Mouse (Mus musculus) hindbrain, embryonic 10.5 days (tissue): Measurements from ENCODE around the gene Sar1b. TPM values are rescaled to one million over a fixed set of nuclear protein-coding genes. Genes with fewer than 3 reads are reported as not detected.
"Not testable (repeated sequence)": the region's sequence is repeated elsewhere in the genome, so short reads cannot be mapped to it uniquely, and the experiment has no call there.

Source experiments
- DNase-seq: peaks from one replicate; pipeline ENCODE4 v3.0.0-alpha.2; 2017; ENCODE audit warnings: low spot score
- H3K27ac ChIP-seq: fragments of 300-500 bp; sonication (generic); 2 replicates; pipeline ENCODE4 v1.5.1; 2016; ENCODE audit warnings: mild to moderate bottlenecking, moderate library complexity
- H3K27me3 ChIP-seq: fragments of 300-500 bp; sonication (generic); 2 replicates; pipeline ENCODE4 v1.6.1; 2016; ENCODE audit warnings: mild to moderate bottlenecking; ENCODE audit not compliant: poor library complexity, insufficient read depth, severe bottlenecking
- H3K36me3 ChIP-seq: fragments of 300-500 bp; sonication (generic); 2 replicates; pipeline ENCODE4 v1.6.1; 2016; ENCODE audit warnings: mild to moderate bottlenecking, moderate library complexity
- H3K4me1 ChIP-seq: fragments of 300-500 bp; sonication (generic); replicated peaks from 2 replicates; pipeline ENCODE4 v1.6.1; 2016; ENCODE audit warnings: mild to moderate bottlenecking
- H3K4me3 ChIP-seq: fragments of 300-500 bp; sonication (generic); 2 replicates; pipeline ENCODE4 v1.5.1; 2016; ENCODE audit warnings: mild to moderate bottlenecking, moderate library complexity
- H3K9me3 ChIP-seq: fragments of 300-500 bp; sonication (generic); 2 replicates; pipeline ENCODE4 v1.6.1; 2016; ENCODE audit warnings: mild to moderate bottlenecking, moderate library complexity
- WGBS: fragments of 180-500 bp; shearing (Covaris S2); methylation state at CpG from one replicate; pipeline ENCODE4 v1.1.7; 2016; 5-methylcytosine and 5-hydroxymethylcytosine counted together
- polyA plus RNA-seq: library from polyadenylated mRNA; unstranded; fragments of >200 nt; fragmentation: Nextera tagmentation; extraction: Ambion mirVana; gene quantifications from 2 replicates; pipeline ENCODE4 v1.2.1, GENCODE M21; 2016

The Sar1b gene
- polyA plus RNA-seq, 1 experiment from 2014 or later = 135 TPM

- H3K36me3 ChIP-seq, H3K4me3 ChIP-seq, DNase-seq, H3K27ac ChIP-seq, H3K9me3 ChIP-seq, H3K27me3 ChIP-seq: not testable (repeated sequence)
- WGBS = 91% methylated on average over 5 of the region's 5 CpGs
- peaks cover 24% of the 10 kb centered on the region for H3K4me1 ChIP-seq
Observed at GRCm38 (mm10) chr11:51758207-51758606, 5.3 kb upstream of the Sar1b start.

DNA sequence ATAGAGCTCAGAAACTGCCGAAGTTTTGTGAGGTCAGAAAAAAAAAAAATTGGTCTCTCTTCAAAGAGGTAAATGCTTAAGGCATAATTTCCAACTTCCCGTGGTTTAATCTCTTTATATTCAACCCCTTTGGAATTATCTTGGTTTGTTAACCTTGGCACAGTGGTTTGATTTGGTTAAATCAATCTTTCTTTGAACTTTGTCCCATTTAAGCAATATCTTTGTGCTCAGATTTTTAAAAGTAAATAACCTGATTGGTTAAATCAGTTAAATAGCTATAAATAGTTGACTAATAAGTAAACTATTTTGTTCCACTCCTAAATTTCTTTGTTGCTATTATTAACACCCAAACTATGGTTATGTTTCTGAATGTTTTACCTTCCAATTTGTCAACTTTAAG lies 4.2 kb upstream of the Sar1b start:
- Histone ChIP-seq H3K4me3 (no peak overlapping the region), H3K9me3 (no peaks in the 10 kb centered on the region), H3K27ac (no peak overlapping the region), H3K4me1 (peaks cover 28% of the 10 kb centered on the region), H3K36me3 (no peaks in the 10 kb centered on the region), H3K27me3 (no peaks in the 10 kb centered on the region)
- 91% methylated on average over 2 of the region's 2 CpGs for WGBS
- DNase-seq = no peak

- Histone ChIP-seq H3K27me3 (no peaks in the 10 kb centered on the region), H3K4me3 (no peak overlapping the region), H3K36me3 (no peaks in the 10 kb centered on the region), H3K27ac (no peak overlapping the region), H3K9me3 (no peaks in the 10 kb centered on the region), H3K4me1 (peaks cover 28% of the 10 kb centered on the region)
- DNase-seq = no peak
- WGBS = 83% methylated on average over 6 of the region's 6 CpGs
Observed at GRCm38 (mm10) chr11:51759941-51760657, 3.4 kb upstream of the Sar1b start.

DNA sequence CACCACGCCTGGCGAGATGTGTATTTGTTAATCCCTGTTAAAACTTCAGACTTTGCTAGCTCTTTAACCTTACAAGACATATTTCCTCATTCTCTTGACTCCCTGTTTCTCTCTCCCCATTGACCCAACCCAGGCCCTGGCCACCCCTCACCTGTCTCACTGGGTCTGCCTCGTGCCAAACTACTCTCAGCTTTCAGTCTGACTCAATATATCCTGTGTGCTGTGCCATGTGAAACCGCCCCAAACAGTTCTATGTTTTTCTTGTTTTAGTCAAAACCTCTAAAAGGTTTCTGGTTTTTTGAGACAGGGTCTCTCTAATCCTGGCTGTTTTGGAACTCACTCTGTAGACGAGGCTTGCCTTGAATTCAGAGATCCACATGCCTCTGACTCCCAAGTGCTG lies 2.2 kb upstream of the Sar1b start:
- Histone ChIP-seq H3K27ac (no peak overlapping the region), H3K4me3 (no peak overlapping the region), H3K36me3 (no peaks in the 10 kb centered on the region), H3K9me3 (no peaks in the 10 kb centered on the region), H3K27me3 (no peaks in the 10 kb centered on the region), H3K4me1 (peaks cover 21% of the 10 kb centered on the region)
- 75% methylated on average over 5 of the region's 5 CpGs for WGBS
- DNase-seq = no peak

DNA sequence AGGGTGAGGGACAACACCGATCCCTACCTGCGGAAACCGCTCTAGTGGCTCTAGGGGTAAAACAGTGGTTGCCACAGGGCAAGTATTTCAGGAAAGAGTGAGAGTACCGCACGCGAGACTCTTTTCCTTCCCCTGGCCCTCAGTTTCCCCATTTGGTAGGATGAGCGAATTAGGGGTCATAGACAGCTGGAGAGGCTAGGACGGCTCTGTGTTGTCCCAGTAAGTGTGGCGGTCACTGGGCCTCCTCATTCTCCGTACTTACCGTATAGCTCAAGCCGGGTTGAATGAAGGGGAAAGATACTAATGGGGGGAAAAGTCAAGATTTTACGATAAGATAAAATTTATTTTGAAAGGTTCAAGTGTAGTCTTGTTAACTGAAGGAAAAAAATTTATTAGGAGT lies 468 bp downstream of the Sar1b start:
- WGBS = 9% methylated on average over 13 of the region's 13 CpGs
- Histone ChIP-seq H3K27ac (peak overlapping the region; percentile 86), H3K9me3 (no peaks in the 10 kb centered on the region)

GRCm38 (mm10) chr11:51764816-51765215 lies 1.3 kb downstream of the Sar1b start:
- WGBS = 87% methylated on average over 4 of the region's 4 CpGs
- H3K4me3 ChIP-seq = peak overlapping the region; percentile 92; the same call in 1 of the 2 replicates

More for the DNA sequence above, 468 bp downstream of the Sar1b start:
- Histone ChIP-seq H3K4me1 (peaks cover 20% of the 10 kb centered on the region), H3K4me3 (peak overlapping the region; percentile 92), H3K36me3 (no peaks in the 10 kb centered on the region), H3K27me3 (no peaks in the 10 kb centered on the region)
- no peak for DNase-seq

GRCm38 (mm10) chr11:51767579-51768220 lies 4.2 kb downstream of the Sar1b start:
- no peaks in the 10 kb centered on the region for H3K36me3 ChIP-seq
- H3K4me3 ChIP-seq = no peak overlapping the region
- no peak for DNase-seq
- WGBS = 87% methylated on average over 8 of the region's 8 CpGs
- H3K27ac ChIP-seq = no peak overlapping the region
- H3K4me1 ChIP-seq = peaks cover 20% of the 10 kb centered on the region
- H3K9me3 ChIP-seq = no peaks in the 10 kb centered on the region
- no peaks in the 10 kb centered on the region for H3K27me3 ChIP-seq

More at GRCm38 (mm10) chr11:51764816-51765215, 1.3 kb downstream of the Sar1b start:
- H3K27me3 ChIP-seq = no peaks in the 10 kb centered on the region
- no peaks in the 10 kb centered on the region for H3K36me3 ChIP-seq
- no peak for DNase-seq
- H3K4me1 ChIP-seq = peaks cover 20% of the 10 kb centered on the region
- H3K9me3 ChIP-seq = no peaks in the 10 kb centered on the region
- no peak overlapping the region for H3K27ac ChIP-seq

DNA sequence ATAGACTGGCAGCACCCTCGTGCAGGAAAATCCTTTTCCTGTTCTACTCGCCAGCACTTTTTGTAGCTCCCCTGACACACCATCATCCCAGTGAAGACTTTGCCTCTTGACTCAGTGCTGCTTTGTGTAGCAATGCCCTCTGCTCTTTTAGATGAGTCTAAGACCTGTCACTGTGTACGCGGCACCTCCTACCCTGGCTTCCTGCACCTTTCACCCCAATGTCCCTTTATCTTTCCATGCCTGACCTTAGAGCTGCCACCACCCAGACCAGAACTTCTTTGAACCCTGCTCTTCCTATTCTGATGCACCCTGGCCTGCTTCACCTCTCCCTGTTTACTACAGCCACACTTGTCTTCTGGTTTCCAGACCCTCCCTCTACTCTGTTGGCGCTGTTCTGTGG lies 4.8 kb downstream of the Sar1b start:
- H3K36me3 ChIP-seq = no peaks in the 10 kb centered on the region
- no peaks in the 10 kb centered on the region for H3K9me3 ChIP-seq
- DNase-seq = no peak
- no peak overlapping the region for H3K4me3 ChIP-seq
- H3K4me1 ChIP-seq = peaks cover 20% of the 10 kb centered on the region
- H3K27me3 ChIP-seq = no peaks in the 10 kb centered on the region
- 78% methylated on average over 5 of the region's 5 CpGs for WGBS
- H3K27ac ChIP-seq = no peak overlapping the region

GRCm38 (mm10) chr11:51775507-51775906 lies 12.0 kb downstream of the Sar1b start:
- Histone ChIP-seq H3K27ac (no peak overlapping the region), H3K4me3 (no peak overlapping the region), H3K4me1 (no peaks in the 10 kb centered on the region), H3K9me3 (no peaks in the 10 kb centered on the region), H3K36me3 (peaks cover 11% of the 10 kb centered on the region), H3K27me3 (no peaks in the 10 kb centered on the region)
- DNase-seq = no peak
- 92% methylated on average over 3 of the region's 3 CpGs for WGBS

DNA sequence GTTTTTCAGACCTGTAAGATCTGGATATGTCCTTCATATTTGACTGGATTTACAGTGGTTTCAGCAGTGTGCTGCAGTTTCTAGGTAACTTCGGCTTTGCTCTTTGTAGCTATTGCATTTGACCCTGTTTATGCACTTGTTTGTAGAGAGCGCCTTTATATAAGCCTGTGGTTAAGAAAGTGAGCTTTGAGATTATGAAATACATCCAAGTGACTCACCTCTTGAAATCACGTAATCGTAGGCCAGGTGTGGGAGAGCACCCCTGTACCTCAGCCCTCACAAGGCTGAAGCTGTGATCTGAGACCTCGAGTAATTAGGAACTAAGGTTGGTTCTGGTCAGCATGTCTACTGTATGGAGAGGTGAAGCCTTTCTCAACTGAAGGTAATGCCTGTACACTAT lies 14.0 kb downstream of the Sar1b start:
- no peaks in the 10 kb centered on the region for H3K27me3 ChIP-seq
- H3K9me3 ChIP-seq = no peaks in the 10 kb centered on the region
- H3K4me3 ChIP-seq = no peak overlapping the region
- H3K36me3 ChIP-seq = peaks cover 30% of the 10 kb centered on the region
- H3K4me1 ChIP-seq = no peaks in the 10 kb centered on the region
- no peak overlapping the region for H3K27ac ChIP-seq
- DNase-seq = no peak
- 93% methylated on average over 5 of the region's 5 CpGs for WGBS

- Histone ChIP-seq H3K27me3 (no peaks in the 10 kb centered on the region), H3K4me3 (no peak overlapping the region), H3K9me3 (peaks cover 3% of the 10 kb centered on the region; the same call in 1 of the 2 replicates), H3K36me3 (peaks cover 56% of the 10 kb centered on the region), H3K4me1 (no peaks in the 10 kb centered on the region), H3K27ac (no peak overlapping the region)
- DNase-seq = no peak
- 93% methylated on average over 9 of the region's 9 CpGs for WGBS
Observed at GRCm38 (mm10) chr11:51780773-51781267, 17.3 kb downstream of the Sar1b start.

GRCm38 (mm10) chr11:51782721-51783120 lies 19.2 kb downstream of the Sar1b start:
- 92% methylated on average over 6 of the region's 6 CpGs for WGBS
- no peaks in the 10 kb centered on the region for H3K27me3 ChIP-seq
- H3K36me3 ChIP-seq = peaks cover 72% of the 10 kb centered on the region
- no peak for DNase-seq
- peaks cover 4% of the 10 kb centered on the region; the same call in 1 of the 2 replicates for H3K9me3 ChIP-seq
- no peak overlapping the region for H3K27ac ChIP-seq
- H3K4me1 ChIP-seq = no peaks in the 10 kb centered on the region
- no peak overlapping the region for H3K4me3 ChIP-seq

- Histone ChIP-seq H3K27ac (no peak overlapping the region), H3K36me3 (peaks cover 87% of the 10 kb centered on the region), H3K27me3 (no peaks in the 10 kb centered on the region), H3K9me3 (peaks cover 4% of the 10 kb centered on the region; the same call in 1 of the 2 replicates), H3K4me1 (no peaks in the 10 kb centered on the region), H3K4me3 (no peak overlapping the region)
- WGBS = 92% methylated on average over 6 of the region's 6 CpGs
- peak; percentile 42 for DNase-seq
Observed at GRCm38 (mm10) chr11:51785926-51786325, 22.4 kb downstream of the Sar1b start.
